Mouse (Mus musculus) cerebellum, adult 2 months (tissue): Measurements from ENCODE around the gene Metrn. TPM values are rescaled to one million over a fixed set of nuclear protein-coding genes. Genes with fewer than 3 reads are reported as not detected.
A peak's percentile ranks its signal among the peaks of the same experiment; 100 is the strongest.

Experiments used
- DNase-seq, 2 experiments: peaks; one replicate each; pipeline ENCODE4 v3.0.0; 2021
- H3K27ac ChIP-seq: fragments of 200-500 bp; 2 replicates; pipeline ENCODE4 v1.5.1; 2012; ENCODE audit warnings: low read length, control low read depth, inconsistent platforms; ENCODE audit not compliant: insufficient read depth
- H3K27me3 ChIP-seq: fragments of 200-500 bp; 2 replicates; pipeline ENCODE4 v1.6.1; 2012; ENCODE audit warnings: inconsistent platforms, mild to moderate bottlenecking, low read length, moderate library complexity; ENCODE audit not compliant: control insufficient read depth, insufficient read depth
- H3K4me1 ChIP-seq: fragments of 200-500 bp; 2 replicates; pipeline ENCODE4 v1.6.1; 2011; ENCODE audit warnings: low read length; ENCODE audit not compliant: control insufficient read depth, insufficient read depth
- H3K4me3 ChIP-seq: fragments of 200-500 bp; replicated peaks from 2 replicates; pipeline ENCODE3; 2011; ENCODE audit warnings: mild to moderate bottlenecking, low read depth, low read length, control low read depth; ENCODE audit not compliant: insufficient read depth
- CTCF ChIP-seq: fragments of 200-500 bp; IDR thresholded peaks from 2 replicates; pipeline ENCODE4 v1.5.1; 2011; ENCODE audit warnings: low read depth, mild to moderate bottlenecking, control low read depth, low read length, moderate library complexity, borderline replicate concordance; ENCODE audit not compliant: insufficient read depth
- POLR2A ChIP-seq: fragments of 200-500 bp; IDR thresholded peaks from 2 replicates; pipeline ENCODE4 v1.6.1; 2011; ENCODE audit warnings: low read length, control low read depth, borderline replicate concordance; ENCODE audit not compliant: insufficient read depth
- WGBS: fragments of 180-500 bp; shearing (Covaris S2); methylation state at CpG from one replicate; pipeline ENCODE4 v1.1.7; 2018; 5-methylcytosine and 5-hydroxymethylcytosine counted together
- polyA plus RNA-seq: library from polyadenylated mRNA; depleted of rRNA; stranded (reverse); fragments of >200 nt; gene quantifications from 2 replicates; pipeline ENCODE4 v1.2.3, GENCODE M21; 2012

The Metrn gene
- polyA plus RNA-seq, 1 experiment, result 534 TPM

- peak within 1 kb of the TSS; percentile 81 for H3K4me3 ChIP-seq
- H3K4me1 ChIP-seq, result peaks cover 52% of the 10 kb centered on the region
- H3K27me3 ChIP-seq, result no peaks in the 10 kb centered on the region
- under 1% methylated on average over 24 of the region's 24 CpGs for WGBS
- DNase-seq, result peak in 1 of 2 experiments; percentile 89
- TF ChIP-seq CTCF (no peak), POLR2A (no peak)
- H3K27ac ChIP-seq, result peak within 1 kb of the TSS; percentile 95
Measured at GRCm38 (mm10) chr17:25833291-25833663, 36.3 kb upstream of the Metrn start, which contains the start of gene Stub1. TSS of gene Stub1 (minus strand) at chr17:25833404.

- no peaks in the 10 kb centered on the region for H3K27me3 ChIP-seq
- under 1% methylated on average over 75 of the region's 77 CpGs for WGBS
- peaks cover 55% of the 10 kb centered on the region for H3K4me1 ChIP-seq
- TF ChIP-seq POLR2A, result peak; percentile 70
- no peak for TF ChIP-seq CTCF
- H3K27ac ChIP-seq, result peak overlapping the region; percentile 95
- DNase-seq, result peak; percentile 99
- peak overlapping the region; percentile 81 for H3K4me3 ChIP-seq
Measured at GRCm38 (mm10) chr17:25832436-25833290, 35.7 kb upstream of the Metrn start.

GRCm38 (mm10) chr17:25831451-25832281 lies 34.7 kb upstream of the Metrn start:
- TF ChIP-seq CTCF (no peak), POLR2A (no peak)
- WGBS, result 37% methylated on average over 21 of the region's 21 CpGs
- peaks cover 50% of the 10 kb centered on the region for H3K4me1 ChIP-seq
- no peaks in the 10 kb centered on the region for H3K27me3 ChIP-seq
- peak overlapping the region; percentile 81 for H3K4me3 ChIP-seq
- peak; percentile 59 to 64 for DNase-seq
- no peak overlapping the region for H3K27ac ChIP-seq

- Histone ChIP-seq H3K4me3 (no peak overlapping the region), H3K4me1 (peaks cover 45% of the 10 kb centered on the region)
Measured at GRCm38 (mm10) chr17:25830806-25831431, 34.0 kb upstream of the Metrn start.

GRCm38 (mm10) chr17:25830200-25830753 lies 33.3 kb upstream of the Metrn start:
- no peak for DNase-seq
- Histone ChIP-seq H3K4me3 (no peak overlapping the region), H3K27ac (no peak overlapping the region), H3K4me1 (peaks cover 39% of the 10 kb centered on the region), H3K27me3 (no peaks in the 10 kb centered on the region)
- TF ChIP-seq POLR2A (no peak), CTCF (no peak)
- WGBS, result 80% methylated on average over 4 of the region's 4 CpGs

More at GRCm38 (mm10) chr17:25830806-25831431, 34.0 kb upstream of the Metrn start:
- H3K27ac ChIP-seq, result no peak overlapping the region
- 77% methylated on average over 14 of the region's 14 CpGs for WGBS
- no peak for DNase-seq
- no peaks in the 10 kb centered on the region for H3K27me3 ChIP-seq
- TF ChIP-seq CTCF (no peak), POLR2A (no peak)

GRCm38 (mm10) chr17:25829558-25830017 lies 32.7 kb upstream of the Metrn start:
- TF ChIP-seq CTCF (no peak), POLR2A (peak; percentile 22; the same call in 1 of the 2 replicates)
- H3K4me3 ChIP-seq, result peak overlapping the region; percentile 92
- H3K27ac ChIP-seq, result no peak overlapping the region
- DNase-seq, result no peak
- WGBS, result 16% methylated on average over 8 of the region's 8 CpGs
- peaks cover 32% of the 10 kb centered on the region for H3K4me1 ChIP-seq
- no peaks in the 10 kb centered on the region for H3K27me3 ChIP-seq

- Histone ChIP-seq H3K27ac (peak within 1 kb of the TSS; percentile 52), H3K4me1 (peaks cover 33% of the 10 kb centered on the region), H3K4me3 (peak within 1 kb of the TSS; percentile 92), H3K27me3 (no peaks in the 10 kb centered on the region)
- TF ChIP-seq POLR2A (peak; percentile 80), CTCF (peak; percentile 58; the same call in 1 of the 2 replicates)
- 1% methylated on average over 32 of the region's 32 CpGs for WGBS
- DNase-seq, result peak; percentile 84 to 85
Measured at GRCm38 (mm10) chr17:25828712-25829557, 32.0 kb upstream of the Metrn start, which contains the start of gene Jmjd8. TSS of gene Jmjd8 (plus strand) at chr17:25828867.
